Mouse (Mus musculus) stomach, postnatal 0 days (tissue): Measurements from ENCODE around the gene Slc8a1. TPM values are rescaled to one million over a fixed set of nuclear protein-coding genes. Genes with fewer than 3 reads are reported as not detected.
A peak's percentile ranks its signal among the peaks of the same experiment; 100 is the strongest.

ENCODE experiments used
- ATAC-seq: fragments of 200-750 bp; cut with Nextera tagmentation; 2 replicates; pipeline ENCODE4 v1.8.0; 2017; ENCODE audit not compliant: low FRiP score, low TSS enrichment
- DNase-seq: peaks from one replicate; pipeline ENCODE4 v3.0.0-alpha.2; 2016; ENCODE audit warnings: low spot score
- H3K27ac ChIP-seq: fragments of 300-500 bp; sonication (generic); replicated peaks from 2 replicates; pipeline ENCODE4 v1.5.1; 2014; ENCODE audit warnings: mild to moderate bottlenecking, control low read depth
- H3K27me3 ChIP-seq: fragments of 300-500 bp; sonication (generic); 2 replicates; pipeline ENCODE4 v1.6.1; 2014; ENCODE audit warnings: low read length; ENCODE audit not compliant: control insufficient read depth, insufficient read depth
- H3K36me3 ChIP-seq: fragments of 300-500 bp; sonication (generic); 2 replicates; pipeline ENCODE4 v1.6.1; 2014; ENCODE audit warnings: low read length, mixed read lengths; ENCODE audit not compliant: control insufficient read depth, insufficient read depth
- H3K4me1 ChIP-seq: fragments of 300-500 bp; sonication (generic); replicated peaks from 2 replicates; pipeline ENCODE4 v1.6.1; 2014; ENCODE audit warnings: antibody characterized with exemption; ENCODE audit not compliant: control insufficient read depth, insufficient read depth
- H3K4me2 ChIP-seq: fragments of 300-500 bp; sonication (generic); replicated peaks from 2 replicates; pipeline ENCODE4 v1.6.1; 2014; ENCODE audit warnings: low read depth, mild to moderate bottlenecking, control low read depth, moderate library complexity
- H3K4me3 ChIP-seq: fragments of 300-500 bp; sonication (generic); 2 replicates; pipeline ENCODE4 v1.5.1; 2014; ENCODE audit warnings: low read depth, low read length, control low read depth
- H3K9ac ChIP-seq: fragments of 300-500 bp; sonication (generic); 2 replicates; pipeline ENCODE4 v1.6.1; 2014; ENCODE audit warnings: mild to moderate bottlenecking, low read length, control low read depth, mixed read lengths
- H3K9me3 ChIP-seq: fragments of 300-500 bp; sonication (generic); 2 replicates; pipeline ENCODE4 v1.6.1; 2016; ENCODE audit warnings: low read length; ENCODE audit not compliant: control insufficient read depth
- CTCF ChIP-seq: IDR thresholded peaks from 2 replicates; pipeline ENCODE4 v1.5.1; 2016; ENCODE audit warnings: antibody characterized with exemption, low read depth, mild to moderate bottlenecking, moderate library complexity
- EP300 ChIP-seq: optimal IDR thresholded peaks from 2 replicates; pipeline ENCODE3; 2016; ENCODE audit warnings: antibody characterized with exemption
- WGBS: fragments of 180-500 bp; shearing (Covaris S2); extraction: QIAGEN DNeasy Blood & Tissue Kit; methylation state at CpG from one replicate; pipeline ENCODE4 v1.1.7; 2014; 5-methylcytosine and 5-hydroxymethylcytosine counted together
- polyA plus RNA-seq: library from polyadenylated mRNA; unstranded; fragments of >200 nt; fragmentation: Nextera tagmentation; extraction: Ambion mirVana; gene quantifications from 2 replicates; pipeline ENCODE4 v1.2.1, GENCODE M21; 2015

Slc8a1 gene
- 3.1 and 3.2 TPM in 2 replicates for polyA plus RNA-seq

- no peak within 1 kb of the TSS; the same call in 1 of the 2 replicates for H3K4me2 ChIP-seq
Measured at GRCm38 (mm10) chr17:81738311-81738755, at the start of gene Slc8a1. TSS of gene Slc8a1 (minus strand) at chr17:81738377.

GRCm38 (mm10) chr17:81787350-81787749 lies 49.2 kb upstream of the Slc8a1 start:
- peak; percentile 16 for DNase-seq
- Histone ChIP-seq H3K36me3 (no peaks in the 10 kb centered on the region), H3K27me3 (no peaks in the 10 kb centered on the region), H3K4me2 (no peak overlapping the region), H3K9ac (no peak overlapping the region), H3K4me1 (no peaks in the 10 kb centered on the region), H3K9me3 (no peaks in the 10 kb centered on the region), H3K27ac (no peak overlapping the region), H3K4me3 (no peak overlapping the region)
- no peak for ATAC-seq
- peak; percentile 78 for TF ChIP-seq CTCF
- no peak for TF ChIP-seq EP300
- 41% methylated on average over 4 of the region's 4 CpGs for WGBS

More at GRCm38 (mm10) chr17:81738311-81738755, at the start of gene Slc8a1:
- ATAC-seq = no peak
- Histone ChIP-seq H3K4me3 (peak within 1 kb of the TSS; percentile 0; the same call in 1 of the 2 replicates), H3K27me3 (no peaks in the 10 kb centered on the region), H3K9ac (no peak within 1 kb of the TSS), H3K27ac (no peak within 1 kb of the TSS), H3K36me3 (no peaks in the 10 kb centered on the region), H3K9me3 (no peaks in the 10 kb centered on the region), H3K4me1 (no peaks in the 10 kb centered on the region)
- 73% methylated on average over 14 of the region's 14 CpGs for WGBS
- DNase-seq = no peak
- TF ChIP-seq CTCF (no peak), EP300 (no peak)

- no peak for ATAC-seq
Measured at GRCm38 (mm10) chr17:81782326-81782725, 44.1 kb upstream of the Slc8a1 start.

GRCm38 (mm10) chr17:81781491-81781890 lies 43.3 kb upstream of the Slc8a1 start:
- Histone ChIP-seq H3K9me3 (no peaks in the 10 kb centered on the region), H3K27me3 (no peaks in the 10 kb centered on the region), H3K4me2 (no peak overlapping the region), H3K4me1 (no peaks in the 10 kb centered on the region), H3K9ac (no peak overlapping the region), H3K4me3 (no peak overlapping the region), H3K36me3 (no peaks in the 10 kb centered on the region), H3K27ac (no peak overlapping the region)
- ATAC-seq (no peak), DNase-seq (no peak)
- WGBS = 67% methylated on average over 5 of the region's 5 CpGs
- no peak for TF ChIP-seq CTCF
- TF ChIP-seq EP300 = no peak

More at GRCm38 (mm10) chr17:81782326-81782725, 44.1 kb upstream of the Slc8a1 start:
- no peak for TF ChIP-seq EP300
- TF ChIP-seq CTCF = no peak
- Histone ChIP-seq H3K4me3 (no peak overlapping the region), H3K27ac (no peak overlapping the region), H3K4me1 (no peaks in the 10 kb centered on the region), H3K9me3 (no peaks in the 10 kb centered on the region), H3K9ac (no peak overlapping the region), H3K36me3 (no peaks in the 10 kb centered on the region), H3K4me2 (no peak overlapping the region), H3K27me3 (no peaks in the 10 kb centered on the region)
- no peak for DNase-seq
- 88% methylated on average over 4 of the region's 4 CpGs for WGBS

GRCm38 (mm10) chr17:81779883-81780282 lies 41.7 kb upstream of the Slc8a1 start:
- Histone ChIP-seq H3K4me1 (no peaks in the 10 kb centered on the region), H3K9ac (no peak overlapping the region), H3K27me3 (no peaks in the 10 kb centered on the region), H3K4me2 (no peak overlapping the region), H3K4me3 (no peak overlapping the region), H3K36me3 (no peaks in the 10 kb centered on the region), H3K9me3 (no peaks in the 10 kb centered on the region), H3K27ac (no peak overlapping the region)
- DNase-seq (no peak), ATAC-seq (no peak)
- 73% methylated on average over 4 of the region's 4 CpGs for WGBS
- TF ChIP-seq EP300 (no peak), CTCF (no peak)

- Histone ChIP-seq H3K36me3 (no peaks in the 10 kb centered on the region), H3K9ac (no peak overlapping the region), H3K27me3 (no peaks in the 10 kb centered on the region), H3K27ac (no peak overlapping the region), H3K4me2 (no peak overlapping the region), H3K4me1 (no peaks in the 10 kb centered on the region), H3K9me3 (no peaks in the 10 kb centered on the region), H3K4me3 (no peak overlapping the region)
- 56% methylated on average over 2 of the region's 2 CpGs for WGBS
- DNase-seq = no peak
- TF ChIP-seq CTCF = no peak
- no peak for TF ChIP-seq EP300
- no peak for ATAC-seq
Measured at GRCm38 (mm10) chr17:81750664-81751063, 12.5 kb upstream of the Slc8a1 start.
